Mouse (Mus musculus) cerebellum, postnatal 36 days (tissue): ENCODE measurements at regions not wholly inside any gene's neighbourhood (a gene's known extent, or its start where the extent isn't known, plus 50 kb on each side); places are given as distances from the start of the nearest gene placed in this dataset.
A peak's percentile ranks its signal among the peaks of the same experiment; 100 is the strongest.

Source experiments
- DNase-seq, 2 experiments: peaks; one replicate each; pipeline ENCODE4 v3.0.0; 2021 to 2022; ENCODE audit warnings: mixed read lengths in 2 of 2

DNA sequence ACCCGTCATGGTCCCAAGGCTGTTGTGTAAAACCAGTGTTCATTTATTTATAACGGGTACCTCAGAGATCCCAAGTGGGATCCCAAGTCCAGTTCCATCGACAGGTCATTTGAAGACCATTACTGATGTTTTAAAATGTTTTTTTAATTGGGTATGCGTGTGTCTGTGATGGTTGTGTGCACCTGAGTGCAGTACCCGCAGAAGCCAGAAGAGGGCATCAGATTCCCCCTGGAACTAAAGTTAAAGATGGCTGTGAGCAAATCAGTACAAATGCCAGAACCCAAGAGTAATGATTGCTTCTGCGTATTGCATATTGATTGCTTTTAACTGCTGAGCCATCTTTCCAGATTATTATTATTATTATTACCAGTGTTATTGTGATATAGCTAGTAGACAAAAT lies 169.7 kb upstream of the Srrm4 start:
- no peak for DNase-seq

DNA sequence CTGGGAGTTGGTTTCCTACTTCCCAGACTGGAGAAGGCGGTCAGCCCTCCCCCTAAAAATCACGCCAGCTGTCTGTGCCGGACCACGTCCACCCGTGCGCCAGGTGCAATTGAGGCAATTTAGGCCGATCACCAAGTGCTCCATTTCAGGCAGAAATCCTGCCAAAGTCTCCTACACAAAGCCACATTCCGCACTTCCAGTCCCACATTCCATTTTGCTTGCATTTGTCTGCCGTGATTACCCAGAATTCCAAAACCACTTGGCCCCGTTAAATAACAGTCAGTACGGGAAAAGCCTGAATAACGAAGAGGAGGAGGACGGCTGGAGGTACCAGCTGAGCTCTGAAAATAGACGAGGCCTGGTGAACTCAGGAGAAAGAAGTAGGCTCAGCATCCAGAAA lies 167.1 kb upstream of the Srrm4 start:
- DNase-seq = no peak

DNA sequence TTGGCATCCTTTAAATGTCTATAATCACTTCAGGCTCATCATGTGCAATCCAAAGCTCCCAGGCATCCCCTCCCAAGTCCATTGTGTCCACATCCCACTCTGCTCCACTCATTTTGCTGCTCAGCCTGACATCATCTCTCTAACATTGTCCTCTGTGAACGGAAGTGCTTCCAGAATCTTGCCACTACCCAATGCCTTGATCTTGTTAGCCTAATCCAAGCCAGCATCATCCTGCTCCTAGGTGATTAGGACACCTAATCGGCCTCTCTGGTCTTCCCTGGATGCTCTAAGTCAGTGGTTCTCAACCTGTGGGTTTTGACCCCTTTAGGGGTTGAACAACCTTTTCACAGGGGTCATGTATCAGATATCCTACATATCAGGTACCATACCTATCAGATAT lies 161.3 kb upstream of the Srrm4 start:
- DNase-seq = no peak

DNA sequence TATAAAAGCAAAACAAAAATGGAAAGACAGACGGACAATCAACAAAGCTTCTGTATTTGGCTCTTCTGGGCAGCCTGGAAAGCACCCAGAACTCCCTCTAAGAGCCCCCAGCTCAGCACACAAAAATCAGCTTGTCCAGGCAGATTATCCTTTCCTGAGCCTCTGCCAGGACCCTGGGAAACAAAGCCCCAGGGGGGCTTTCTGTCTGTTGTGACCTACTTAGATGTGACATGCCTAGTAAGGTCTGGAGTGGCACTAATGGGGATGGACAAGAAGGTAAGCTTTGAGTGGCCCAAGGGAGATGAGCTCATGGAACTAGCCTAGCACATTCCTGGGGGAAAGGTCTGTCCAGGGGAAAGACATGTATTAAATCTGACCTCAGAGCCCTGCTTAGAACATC lies 160.5 kb upstream of the Srrm4 start:
- peak; percentile 12 to 24 for DNase-seq

DNA sequence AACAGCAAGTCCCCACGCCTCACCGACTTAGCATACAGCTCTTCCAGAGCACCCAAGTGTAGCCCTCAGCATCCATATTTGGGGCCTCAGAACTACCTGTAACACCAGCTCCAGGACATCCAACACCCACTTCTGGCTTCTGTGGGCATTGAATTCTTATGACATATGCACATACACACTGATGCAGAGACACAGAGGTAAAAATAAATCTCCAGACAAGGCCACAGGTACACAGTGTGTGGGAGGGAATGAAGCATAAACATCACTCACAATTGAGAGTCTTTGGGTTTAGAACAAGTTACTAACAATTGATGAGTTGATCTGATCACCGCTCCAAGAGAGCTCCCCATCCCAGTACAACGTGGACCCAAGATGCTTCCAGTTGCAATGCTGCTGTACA lies 154.2 kb upstream of the Srrm4 start:
- no peak for DNase-seq

DNA sequence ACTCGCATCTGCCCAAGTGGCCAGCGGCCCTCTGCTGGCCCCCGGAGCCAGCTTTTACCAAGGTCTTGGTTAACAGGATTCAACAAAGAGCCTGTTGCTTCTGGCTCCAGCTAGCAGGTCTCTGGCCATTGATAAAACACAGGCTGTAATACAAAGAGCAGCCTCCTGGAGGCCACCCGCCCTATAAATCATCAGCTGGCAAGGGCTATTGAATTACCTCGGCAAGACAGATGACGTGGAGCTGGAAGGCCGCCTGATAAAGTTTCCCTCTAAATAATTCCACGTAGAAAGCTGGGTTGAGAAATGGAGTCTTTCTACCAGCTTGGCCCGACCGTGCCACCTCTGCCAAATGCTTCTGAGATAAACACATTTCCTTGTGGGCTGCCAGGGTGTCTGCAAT lies 152.8 kb upstream of the Srrm4 start:
- DNase-seq = peak; percentile 6 to 11

DNA sequence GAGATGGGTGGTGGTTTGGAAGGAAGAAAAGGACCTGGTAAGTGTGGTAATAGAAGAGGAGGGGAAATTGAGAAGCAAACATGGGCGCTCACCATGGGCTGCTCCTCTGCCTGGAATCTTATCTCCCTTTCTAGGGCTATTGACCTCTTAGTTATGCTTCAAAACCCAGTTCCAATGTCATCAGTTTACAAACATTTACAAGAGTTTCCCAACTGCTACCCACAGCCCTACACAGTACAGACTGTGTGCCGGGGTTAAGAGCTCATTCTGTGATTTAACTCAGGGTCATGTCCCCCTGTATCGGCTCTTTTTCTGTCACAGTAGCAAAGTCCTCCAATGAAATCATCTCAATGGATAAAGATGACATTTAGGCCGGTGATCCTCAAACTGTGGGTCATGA lies 144.0 kb upstream of the Srrm4 start:
- DNase-seq = no peak

DNA sequence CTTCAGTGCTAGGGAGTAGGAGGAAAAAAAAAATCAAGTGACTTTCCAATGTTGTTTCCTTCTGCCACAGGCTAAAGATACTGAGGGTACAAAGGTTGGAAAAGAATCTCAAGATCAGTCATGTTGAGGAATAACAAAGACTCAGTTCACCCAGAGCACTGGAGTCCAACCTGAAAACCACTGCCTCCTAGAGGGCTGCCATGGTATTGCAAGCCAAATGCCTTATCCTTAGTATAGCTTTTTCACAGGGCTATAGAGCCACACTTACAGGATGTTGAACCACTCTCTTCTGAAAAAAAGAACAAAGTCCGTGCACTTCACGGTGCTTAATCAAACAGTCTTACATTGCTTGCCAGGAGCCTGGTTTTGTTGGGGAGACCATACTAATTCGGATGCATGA lies 139.9 kb upstream of the Srrm4 start:
- no peak for DNase-seq

DNA sequence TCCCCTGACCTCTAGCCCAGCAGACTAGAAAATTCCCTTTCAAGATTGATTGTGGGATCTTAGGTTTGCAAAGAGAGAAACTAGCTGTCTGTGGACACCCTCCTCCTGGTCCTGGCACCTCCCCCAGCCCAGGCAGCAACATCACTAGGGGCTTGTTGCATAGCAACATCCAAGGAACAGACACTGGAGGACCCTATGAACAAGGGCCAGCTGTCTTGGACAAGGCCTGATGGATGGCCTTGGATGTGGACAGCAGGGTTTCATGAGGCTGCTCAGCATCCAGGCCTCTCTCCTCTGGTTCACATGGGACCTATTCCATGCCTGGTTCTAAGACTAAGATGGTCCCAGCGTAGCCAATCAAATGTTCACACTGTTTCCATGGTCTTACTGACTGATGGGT lies 127.6 kb upstream of the Srrm4 start:
- no peak for DNase-seq

DNA sequence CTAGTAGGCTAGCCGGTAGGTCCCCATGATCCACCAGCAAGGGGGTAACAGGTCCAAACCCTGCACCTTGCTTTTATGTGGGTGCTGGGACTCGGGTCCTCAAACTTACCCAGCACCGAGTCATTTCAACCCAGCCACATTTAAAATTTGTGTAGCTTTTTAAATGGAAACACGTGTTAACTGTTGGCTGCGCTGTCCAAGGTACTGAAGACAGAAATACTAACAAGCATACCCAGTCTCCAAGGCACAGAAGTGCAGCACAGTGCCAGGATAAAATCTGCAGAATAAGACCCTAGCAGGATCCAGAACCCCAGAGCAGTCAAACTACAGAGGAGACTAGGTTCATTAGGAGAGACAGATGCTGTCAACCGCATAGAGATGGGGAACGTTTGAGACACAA lies 122.6 kb upstream of the Srrm4 start:
- no peak for DNase-seq

DNA sequence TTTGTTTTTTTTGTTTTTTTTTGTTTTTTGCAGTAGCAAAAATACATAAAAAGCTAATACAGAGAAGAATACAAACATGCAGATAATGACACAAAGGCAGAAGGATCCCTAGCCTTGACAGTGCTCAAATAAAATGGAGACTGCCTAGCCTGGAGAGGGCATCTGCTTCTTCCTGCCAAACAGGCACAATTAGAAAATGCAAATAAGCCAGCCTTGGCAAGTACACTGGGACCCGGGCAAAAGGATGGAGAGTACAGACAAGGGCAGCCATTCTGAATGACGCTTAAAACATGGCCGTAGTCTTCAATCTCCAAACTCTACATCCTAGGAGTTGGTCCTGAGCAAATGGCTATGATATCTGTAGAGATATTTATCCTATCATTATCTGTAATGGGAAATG lies 120.4 kb upstream of the Srrm4 start:
- DNase-seq = no peak

DNA sequence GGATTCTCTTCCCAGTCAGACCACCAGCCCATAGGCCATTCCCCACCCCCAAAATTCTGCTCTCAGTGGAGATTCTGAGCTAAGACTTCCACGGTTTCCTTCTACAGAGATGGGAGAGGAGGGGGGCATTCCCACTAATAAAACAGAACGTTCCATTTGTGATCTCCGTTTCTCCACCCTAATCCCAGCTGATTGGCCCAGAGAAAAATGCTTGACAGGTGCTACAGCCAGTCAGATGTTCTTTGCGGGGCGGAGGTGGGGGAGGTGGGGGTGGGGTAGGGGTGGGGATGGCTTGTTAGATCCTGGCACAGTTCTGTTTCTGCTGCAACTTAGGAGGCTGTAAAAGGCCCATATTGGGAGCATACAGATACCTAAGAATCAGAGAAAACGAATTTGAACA lies 116.9 kb upstream of the Srrm4 start:
- DNase-seq = no peak

DNA sequence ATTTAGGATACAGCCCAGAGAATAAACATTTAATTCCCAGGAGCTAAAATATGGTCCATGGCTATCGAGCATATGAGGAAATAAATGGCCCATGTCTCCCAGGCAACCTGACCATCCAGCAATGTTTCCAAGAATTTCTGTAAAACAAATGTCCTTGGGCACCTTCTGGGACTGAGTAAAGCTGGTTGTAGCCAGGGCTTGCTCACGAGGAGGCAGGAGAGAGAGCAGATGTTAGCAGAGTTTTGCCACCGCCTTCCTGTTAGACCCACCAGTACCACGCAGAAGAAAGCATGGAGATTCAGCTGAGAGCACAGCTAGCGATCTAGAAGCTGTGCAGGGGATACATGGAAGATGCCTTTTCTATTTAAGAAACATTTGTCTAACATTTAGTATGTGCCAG lies 70.8 kb upstream of the Srrm4 start:
- no peak for DNase-seq

DNA sequence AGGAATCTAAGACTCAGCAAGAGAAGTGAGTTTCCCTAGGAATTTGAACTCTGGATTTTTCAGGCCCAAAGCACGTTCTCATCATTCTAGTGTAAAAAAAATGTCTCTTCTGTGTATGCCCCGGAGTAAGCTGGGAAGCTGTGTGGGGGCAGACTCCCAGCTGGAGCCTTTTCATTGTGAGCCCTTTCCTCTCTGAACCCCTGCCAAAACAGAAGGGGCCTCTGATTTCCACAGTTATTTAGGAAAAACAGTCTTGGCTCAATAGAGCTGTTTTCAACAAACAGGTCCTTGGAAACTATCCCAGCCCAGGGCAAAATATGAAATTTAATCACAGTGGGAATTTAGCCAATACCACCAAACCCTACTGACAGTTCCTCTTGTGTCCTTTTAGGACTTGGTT lies 70.2 kb upstream of the Srrm4 start:
- no peak for DNase-seq

DNA sequence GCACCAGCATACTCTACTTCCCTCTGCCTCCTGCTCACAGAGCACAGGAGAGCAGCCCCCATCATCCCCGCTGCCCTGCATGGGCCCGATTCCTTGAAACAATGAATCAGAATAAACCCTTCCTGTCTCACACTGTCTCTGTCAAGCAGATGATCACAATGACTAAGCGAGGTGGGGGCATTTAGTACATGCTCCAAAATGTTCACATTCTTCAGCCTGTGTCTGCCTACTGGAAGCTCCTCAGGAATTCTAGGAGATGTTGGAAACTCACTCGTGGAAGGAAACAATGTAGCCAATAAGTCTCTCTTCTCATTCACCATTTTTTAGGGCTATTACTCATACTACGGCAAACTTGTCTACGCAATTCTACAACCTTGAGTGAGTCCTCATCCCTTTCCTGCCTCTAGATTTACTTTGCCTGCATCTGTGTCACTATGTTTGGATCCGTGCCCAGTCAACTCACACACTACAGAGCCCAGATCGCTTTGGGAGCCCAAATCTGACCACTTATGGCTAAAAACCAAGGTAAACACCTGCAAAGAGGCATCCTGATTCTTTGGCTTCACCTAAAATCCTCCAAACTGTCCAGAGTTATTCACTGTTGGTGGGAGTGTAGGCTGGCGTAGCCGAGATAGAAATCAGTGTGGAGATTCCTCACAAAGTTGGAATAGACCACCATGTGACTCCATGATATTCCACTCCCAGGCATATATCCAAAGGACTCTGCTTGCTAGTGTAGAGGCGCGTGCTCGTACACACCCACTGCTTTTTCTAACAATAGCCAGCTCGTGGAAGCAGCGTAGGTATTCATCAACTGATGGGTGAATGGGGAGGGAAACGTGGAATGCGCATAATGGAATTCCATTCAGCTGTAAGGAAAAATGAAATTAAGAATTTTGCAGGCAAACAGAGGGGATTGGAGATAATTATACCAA lies 63.1 kb upstream of the Srrm4 start:
- no peak for DNase-seq
